Mouse (Mus musculus) testis, adult 2 months (tissue): Measurements from ENCODE around the gene Mdfi.

ENCODE experiments used
- CTCF ChIP-seq: fragments of 200-500 bp; IDR thresholded peaks from 2 replicates; pipeline ENCODE4 v1.5.1; 2012; ENCODE audit warnings: low read depth, mild to moderate bottlenecking, inconsistent platforms, low read length, moderate library complexity; ENCODE audit not compliant: control insufficient read depth, insufficient read depth, insufficient replicate concordance
- POLR2A ChIP-seq: fragments of 200-500 bp; IDR thresholded peaks from 2 replicates; pipeline ENCODE4 v1.6.1; 2012; ENCODE audit warnings: low read depth, mild to moderate bottlenecking, inconsistent platforms, low read length, moderate library complexity; ENCODE audit not compliant: control insufficient read depth

DNA sequence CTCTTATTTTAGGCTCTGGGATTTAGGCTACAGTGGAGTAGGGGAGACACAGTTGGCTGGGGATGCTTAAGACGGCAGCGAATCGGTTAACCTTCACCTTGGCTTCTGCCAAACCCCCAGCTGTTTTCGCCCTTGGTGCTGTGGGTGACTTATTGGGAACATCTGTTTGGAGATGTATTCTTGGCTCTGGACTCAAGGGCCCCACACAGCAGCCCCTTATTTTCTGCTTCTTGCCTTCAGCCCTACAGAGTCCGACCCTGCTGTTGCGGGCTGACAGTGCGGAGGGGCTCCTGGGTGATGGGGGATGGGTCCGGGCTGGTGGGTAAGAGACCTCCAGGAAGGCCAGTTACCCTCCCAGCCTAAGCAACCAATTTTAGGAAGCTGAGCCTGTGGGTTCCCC is 13.2 kb downstream of the Mdfi start:
- TF ChIP-seq CTCF, result no peak
- no peak for TF ChIP-seq POLR2A
